In genomic region chr2:143093726-143094125, GRCm38 (mm10) we compare ENCODE assay signal across 9 mouse cellular contexts. TPM values are rescaled to one million over a fixed set of nuclear protein-coding genes. Genes with fewer than 3 reads are reported as not detected.
DNase-seq lines count a peak whose midpoint lies in the region; ATAC-seq and TF ChIP-seq lines count a peak whose summit lies in the region.
"Had no signal": no experiment of that assay in that cellular context is flagged by ENCODE, and none has a peak within 500 bp of the region (broad histone marks: within the 10 kb centered on the region; RNA-seq: fewer than 3 reads in every experiment).

No protein-coding gene starts in this region.

- H3K4me1 ChIP-seq in cerebellum, adult 2 months (ENCODE audit: control insufficient read depth, insufficient read depth, low read length) = no peaks in the 10 kb centered on the region
- H3K4me1 ChIP-seq in forebrain, embryonic 16.5 days (replicated peaks; ENCODE audit: control insufficient read depth, insufficient read depth, low read length) = no peaks in the 10 kb centered on the region; the same call in 1 of the 2 replicates
- no peaks in the 10 kb centered on the region for H3K4me1 ChIP-seq in hindbrain, embryonic 14.5 days (replicated peaks; ENCODE audit: control insufficient read depth, insufficient read depth, low read length)
- H3K4me1 ChIP-seq in thymus, adult 2 months (replicated peaks; ENCODE audit: control insufficient read depth, insufficient read depth, low read length) = no peaks in the 10 kb centered on the region
- H3K4me1 ChIP-seq: liver, embryonic 15.5 days had no signal

- no peak for DNase-seq in Patski (ENCODE audit: low read depth, low spot score)
- peak; percentile 10 to 25 for DNase-seq in cerebellum, adult 2 months
- peak; percentile 90 for DNase-seq in hindbrain, embryonic 14.5 days (ENCODE audit: low spot score)
- DNase-seq in layer of hippocampus, postnatal 25 days (ENCODE audit: extremely low spot score in 1 of 2, low spot score in 1 of 2) = peak; percentile 51 to 74
- peak; percentile 61 for DNase-seq in lung, postnatal 36 days
- DNase-seq in right cerebral cortex, postnatal 10 days (ENCODE audit: low spot score in 2 of 2) = peak; percentile 93 to 94
- DNase-seq in thymus, adult 2 months = no peak

- H3K9me3 ChIP-seq in forebrain, embryonic 16.5 days (ENCODE audit: control insufficient read depth, low read length) = no peaks in the 10 kb centered on the region
- H3K9me3 ChIP-seq in hindbrain, embryonic 14.5 days (ENCODE audit: control insufficient read depth, low read length) = no peaks in the 10 kb centered on the region
- H3K9me3 ChIP-seq: liver, embryonic 15.5 days had no signal

- WGBS in cerebellum, adult 2 months = 31% methylated on average over 6 of the region's 6 CpGs
- WGBS in forebrain, embryonic 16.5 days = 40% methylated on average over 6 of the region's 6 CpGs
- 40% methylated on average over 6 of the region's 6 CpGs for WGBS in hindbrain, embryonic 14.5 days
- 23% methylated on average over 6 of the region's 6 CpGs for WGBS in thymus, adult 2 months

- TF ChIP-seq POLR2A in cerebellum, adult 2 months (IDR thresholded peaks at IDR 0.05; ENCODE audit: borderline replicate concordance, insufficient read depth, low read length) = no peak
- no peak for TF ChIP-seq POLR2A in thymus, adult 2 months (IDR thresholded peaks at IDR 0.05; ENCODE audit: control insufficient read depth, extremely low read depth, insufficient read depth, low read length, poor library complexity)

- no peak overlapping the region for H3K27ac ChIP-seq in cerebellum, adult 2 months (ENCODE audit: insufficient read depth, low read length)
- no peak overlapping the region for H3K27ac ChIP-seq in forebrain, embryonic 16.5 days (ENCODE audit: low read length)
- H3K27ac ChIP-seq in hindbrain, embryonic 14.5 days = no peak overlapping the region
- H3K27ac ChIP-seq in thymus, adult 2 months (ENCODE audit: control insufficient read depth, insufficient read depth, low read length) = no peak overlapping the region
- H3K27ac ChIP-seq: liver, embryonic 15.5 days had no signal

- H3K36me3 ChIP-seq in forebrain, embryonic 16.5 days (ENCODE audit: control insufficient read depth, insufficient read depth) = no peaks in the 10 kb centered on the region
- H3K36me3 ChIP-seq in hindbrain, embryonic 14.5 days (replicated peaks; ENCODE audit: control insufficient read depth, insufficient read depth) = no peaks in the 10 kb centered on the region
- H3K36me3 ChIP-seq in thymus, adult 2 months (ENCODE audit: control insufficient read depth, insufficient read depth, low read length) = no peaks in the 10 kb centered on the region
- H3K36me3 ChIP-seq: liver, embryonic 15.5 days had no signal

- in situ Hi-C loops in Patski (cut with MboI; ENCODE audit: low pct_unique_long_range_greater_than_20kb) = loop anchor here (5.0 to 25.0 kb wide), 2 partner anchors 231 to 481 kb away; no protein-coding TSS in a partner anchor

- H3K4me3 ChIP-seq in cerebellum, adult 2 months (replicated peaks; ENCODE audit: insufficient read depth, low read depth, low read length) = no peak overlapping the region
- no peak overlapping the region for H3K4me3 ChIP-seq in forebrain, embryonic 16.5 days (replicated peaks; ENCODE audit: low read length)
- no peak overlapping the region for H3K4me3 ChIP-seq in hindbrain, embryonic 14.5 days (replicated peaks; ENCODE audit: low read length)
- no peak overlapping the region for H3K4me3 ChIP-seq in thymus, adult 2 months (ENCODE audit: control insufficient read depth, insufficient read depth, low read length)
- H3K4me3 ChIP-seq: liver, embryonic 15.5 days had no signal

- CTCF ChIA-PET in Patski (lab: Charles Lee) = interaction anchor here (0.9 to 2.0 kb wide), 8 partner anchors 15 to 236 kb away, joined by 3 to 14 read pairs (median 3); partner anchors contain the start of gene Otor

- ATAC-seq in Patski = peak; percentile 93
- ATAC-seq in forebrain, embryonic 16.5 days = peak; percentile 93
- ATAC-seq in hindbrain, embryonic 14.5 days (ENCODE audit: low FRiP score) = peak; percentile 90

- peaks cover 11% of the 10 kb centered on the region for H3K27me3 ChIP-seq in Patski
- no peaks in the 10 kb centered on the region for H3K27me3 ChIP-seq in cerebellum, adult 2 months (ENCODE audit: control insufficient read depth, insufficient read depth, low read length)
- no peaks in the 10 kb centered on the region for H3K27me3 ChIP-seq in forebrain, embryonic 16.5 days (replicated peaks; ENCODE audit: control insufficient read depth, insufficient read depth, low read length)
- no peaks in the 10 kb centered on the region for H3K27me3 ChIP-seq in hindbrain, embryonic 14.5 days (ENCODE audit: control insufficient read depth, insufficient read depth, low read length)
- no peaks in the 10 kb centered on the region for H3K27me3 ChIP-seq in thymus, adult 2 months (ENCODE audit: control insufficient read depth, insufficient read depth, low read length)
- H3K27me3 ChIP-seq: liver, embryonic 15.5 days had no signal

- POLR2A ChIA-PET in Patski (lab: Charles Lee) = no interaction called here

- peak; percentile 92 for TF ChIP-seq CTCF in Patski (IDR thresholded peaks at IDR 0.05)
- peak; percentile 54; the same call in 1 of the 2 replicates for TF ChIP-seq CTCF in cerebellum, adult 2 months (IDR thresholded peaks at IDR 0.05; ENCODE audit: borderline replicate concordance, insufficient read depth, low read depth, low read length)
- no peak for TF ChIP-seq CTCF in thymus, adult 2 months (IDR thresholded peaks at IDR 0.05; ENCODE audit: borderline replicate concordance, control insufficient read depth, extremely low read depth, insufficient read depth, low read length, poor library complexity)

- no peak overlapping the region for H3K4me2 ChIP-seq in forebrain, embryonic 16.5 days (ENCODE audit: low read length)
- H3K4me2 ChIP-seq in hindbrain, embryonic 14.5 days (replicated peaks) = no peak overlapping the region
- H3K4me2 ChIP-seq: liver, embryonic 15.5 days had no signal

- H3K9ac ChIP-seq in forebrain, embryonic 16.5 days (replicated peaks; ENCODE audit: low read depth, low read length) = no peak overlapping the region
- H3K9ac ChIP-seq in hindbrain, embryonic 14.5 days = no peak overlapping the region
- H3K9ac ChIP-seq: liver, embryonic 15.5 days had no signal

RNA-seq across cellular contexts. Expression of gene Otor, which starts 15.5 kb away (rescaled TPM):
- not detected for polyA plus RNA-seq in Patski (2021)
- not detected in 2 replicates for polyA plus RNA-seq in cerebellum, adult 2 months (2012; rRNA removed)
- 0.53 and 0.97 TPM in 2 replicates for polyA plus RNA-seq in forebrain, embryonic 16.5 days (2015; fragmentation: Nextera tagmentation; extraction: Ambion mirVana)
- 2.5 TPM in 1 of 2 replicates, not detected in the other for polyA plus RNA-seq in hindbrain, embryonic 14.5 days (2014; fragmentation: Nextera tagmentation; extraction: Ambion mirVana)
- total RNA-seq in layer of hippocampus, postnatal 25 days (2021) = not detected
- polyA plus RNA-seq in thymus, adult 2 months (2012; rRNA removed) = not detected in 2 replicates
- polyA plus RNA-seq: liver, embryonic 15.5 days had no signal

RNA-seq across cellular contexts. Expression of gene Snrpb2, which starts 30.9 kb away (rescaled TPM):
- polyA plus RNA-seq in Patski (2021) = 79.6 TPM
- 21.0 and 22.6 TPM in 2 replicates for polyA plus RNA-seq in cerebellum, adult 2 months (2012; rRNA removed)
- 58.7 and 69.8 TPM in 2 replicates for polyA plus RNA-seq in forebrain, embryonic 16.5 days (2015; fragmentation: Nextera tagmentation; extraction: Ambion mirVana)
- polyA plus RNA-seq in hindbrain, embryonic 14.5 days (2014; fragmentation: Nextera tagmentation; extraction: Ambion mirVana) = 49.3 and 56.9 TPM in 2 replicates
- total RNA-seq in layer of hippocampus, postnatal 25 days (2021) = 10 to 100 TPM; 35.6 to 41.2 TPM
- 7.0 and 7.5 TPM in 2 replicates for polyA plus RNA-seq in thymus, adult 2 months (2012; rRNA removed)

Comparison
In these comparisons a context has a peak if more than half of its experiments do, and no peak if none do; other contexts are left out.
1. DNase-seq: peak in cerebellum, adult 2 months (2 of 2), hindbrain, embryonic 14.5 days (single experiment), layer of hippocampus, postnatal 25 days (2 of 2), lung, postnatal 36 days (single experiment) and right cerebral cortex, postnatal 10 days (2 of 2); none in Patski (single experiment) and thymus, adult 2 months (single experiment).
2. Peak in every context shown above with its lines, with median percentiles within 50 percentile points of each other: ATAC-seq.